Mouse (Mus musculus): Measurements from ENCODE around the gene Dab1. TPM values are rescaled to one million over a fixed set of nuclear protein-coding genes. Genes with fewer than 3 reads are reported as not detected.

Gene Dab1
- total and polyA plus RNA-seq, 3 experiments, result not detected

DNA sequence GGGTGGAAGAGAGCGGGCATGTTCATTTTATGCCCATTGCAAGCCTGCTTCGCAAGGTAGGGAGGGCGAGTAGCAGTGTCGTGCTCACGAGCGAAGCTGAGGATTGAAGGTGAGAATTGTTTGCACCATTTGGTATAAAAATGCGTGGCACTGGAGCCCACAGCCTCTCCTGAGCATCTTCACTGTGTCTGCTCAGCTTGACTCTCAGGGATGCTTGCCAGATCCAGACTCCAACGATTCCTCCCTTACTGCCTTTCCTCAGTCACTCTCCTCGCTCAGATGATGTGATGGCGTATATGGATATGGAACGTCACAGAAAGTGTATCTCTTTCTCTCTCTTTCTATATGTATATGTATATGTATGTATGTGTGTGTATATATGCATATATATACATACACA, 813.0 kb downstream of the Dab1 start:
- H3K36me3 ChIP-seq (ENCODE audit: control insufficient read depth in 1 of 2, insufficient read depth in 2 of 2, low read length in 2 of 2), result no peaks in the 10 kb centered on the region
- H3K27me3 ChIP-seq (ENCODE audit: control insufficient read depth in 1 of 2, insufficient read depth in 2 of 2, low read length in 2 of 2), result no peaks in the 10 kb centered on the region
- no peak for TF ChIP-seq KAT2A (conservative IDR thresholded peaks at IDR 0.05; ENCODE audit: low read depth, low read length)
- TF ChIP-seq SMC3 (IDR thresholded peaks at IDR 0.05; ENCODE audit: low read depth, low read length), result no peak
- no peak for TF ChIP-seq JUND (IDR thresholded peaks at IDR 0.05; ENCODE audit: low read depth, low read length)
- TF ChIP-seq ZNF384 (IDR thresholded peaks at IDR 0.05; ENCODE audit: low read depth, low read length), result no peak
- no peak for TF ChIP-seq RAD21 (IDR thresholded peaks at IDR 0.05; ENCODE audit: low read depth, low read length)
- no peak for TF ChIP-seq MAX (IDR thresholded peaks at IDR 0.05; ENCODE audit: low read length)
- TF ChIP-seq CHD1 (IDR thresholded peaks at IDR 0.05; ENCODE audit: low read depth, low read length), result no peak
- no peak for TF ChIP-seq ZC3H11A (IDR thresholded peaks at IDR 0.05; ENCODE audit: low read depth, low read length)
- TF ChIP-seq USF2 (IDR thresholded peaks at IDR 0.05; ENCODE audit: borderline replicate concordance in 1 of 2, insufficient read depth in 1 of 2, low read depth in 1 of 2, low read length in 2 of 2), result no peak
- TF ChIP-seq E2F4 (IDR thresholded peaks at IDR 0.05; ENCODE audit: borderline replicate concordance, low read depth, low read length), result no peak
- no peak for TF ChIP-seq POLR2AphosphoS2 (IDR thresholded peaks at IDR 0.05; ENCODE audit: low read length)
- no peak for TF ChIP-seq POLR2A (IDR thresholded peaks at IDR 0.05; ENCODE audit: control insufficient read depth in 1 of 2, insufficient read depth in 1 of 2, low read depth in 1 of 2, low read length in 2 of 2, poor library complexity in 1 of 2)
- no peak for TF ChIP-seq MAFK (IDR thresholded peaks at IDR 0.05; ENCODE audit: borderline replicate concordance, low read depth, low read length)
- no peak for TF ChIP-seq HCFC1 (IDR thresholded peaks at IDR 0.05; ENCODE audit: low read depth, low read length)
- TF ChIP-seq MYB (IDR thresholded peaks at IDR 0.05; ENCODE audit: low read depth, low read length), result no peak
- TF ChIP-seq SIN3A (IDR thresholded peaks at IDR 0.05; ENCODE audit: low read length), result no peak
- DNase-seq (ENCODE audit: low read depth, low spot score), result no peak
- no peaks in the 10 kb centered on the region; the same call in 1 of the 2 replicates for H3K79me2 ChIP-seq (ENCODE audit: control insufficient read depth, insufficient read depth, low read length, poor library complexity)
- no peaks in the 10 kb centered on the region for H3K4me1 ChIP-seq (ENCODE audit: control insufficient read depth in 1 of 2, insufficient read depth in 2 of 2, low read length in 2 of 2)
- H3K9me3 ChIP-seq (replicated peaks; ENCODE audit: insufficient read depth, low read length), result no peaks in the 10 kb centered on the region
- no peak overlapping the region for H3K27ac ChIP-seq (ENCODE audit: control insufficient read depth, low read depth, low read length)
- no peak overlapping the region for H3K4me3 ChIP-seq (ENCODE audit: control insufficient read depth in 1 of 2, insufficient read depth in 1 of 2, low read depth in 2 of 2, low read length in 2 of 2)
- H3K9ac ChIP-seq (ENCODE audit: control insufficient read depth, low read depth, low read length, poor library complexity, severe bottlenecking), result no peak overlapping the region

DNA sequence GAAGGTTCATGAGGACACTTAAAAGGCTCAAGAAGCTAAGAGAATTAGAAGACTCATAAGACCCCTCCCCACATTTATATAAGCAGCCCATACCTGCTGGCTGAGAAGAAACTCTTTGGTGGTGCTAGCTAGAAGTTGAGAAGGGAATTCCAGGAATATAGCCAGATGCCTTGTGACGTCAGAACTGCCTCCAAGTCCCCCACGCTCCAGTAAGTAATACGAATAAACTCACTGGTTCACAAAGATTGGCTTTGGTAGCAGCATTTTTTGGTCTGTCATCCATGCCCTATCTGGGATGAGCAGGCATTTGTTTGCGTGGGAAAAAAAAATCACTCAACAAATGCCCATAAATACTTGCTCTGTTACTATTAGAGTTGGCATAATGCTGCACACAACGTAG, 816.6 kb downstream of the Dab1 start:
- Histone ChIP-seq H3K27me3 (ENCODE audit: control insufficient read depth in 1 of 2, insufficient read depth in 2 of 2, low read length in 2 of 2) (no peaks in the 10 kb centered on the region), H3K27ac (ENCODE audit: control insufficient read depth, low read depth, low read length) (no peak overlapping the region), H3K9me3 (replicated peaks; ENCODE audit: insufficient read depth, low read length) (no peaks in the 10 kb centered on the region), H3K36me3 (ENCODE audit: control insufficient read depth in 1 of 2, insufficient read depth in 2 of 2, low read length in 2 of 2) (no peaks in the 10 kb centered on the region), H3K4me1 (ENCODE audit: control insufficient read depth in 1 of 2, insufficient read depth in 2 of 2, low read length in 2 of 2) (no peaks in the 10 kb centered on the region), H3K4me3 (ENCODE audit: control insufficient read depth in 1 of 2, insufficient read depth in 1 of 2, low read depth in 2 of 2, low read length in 2 of 2) (no peak overlapping the region), H3K9ac (ENCODE audit: control insufficient read depth, low read depth, low read length, poor library complexity, severe bottlenecking) (no peak overlapping the region), H3K79me2 (ENCODE audit: control insufficient read depth, insufficient read depth, low read length, poor library complexity) (no peaks in the 10 kb centered on the region; the same call in 1 of the 2 replicates)
- no peak for DNase-seq (ENCODE audit: low read depth, low spot score)
- no peak for TF ChIP-seq JUND (IDR thresholded peaks at IDR 0.05; ENCODE audit: low read depth, low read length)
- TF ChIP-seq HCFC1 (IDR thresholded peaks at IDR 0.05; ENCODE audit: low read depth, low read length), result no peak
- no peak for TF ChIP-seq CTCF (IDR thresholded peaks at IDR 0.05 in 2 of 3, conservative IDR thresholded peaks at IDR 0.05 in 1 of 3; ENCODE audit: control insufficient read depth in 1 of 3, insufficient read depth in 1 of 3, low read depth in 2 of 3, low read length in 3 of 3, poor library complexity in 1 of 3, severe bottlenecking in 1 of 3)
- no peak for TF ChIP-seq GATA1 (IDR thresholded peaks at IDR 0.05; ENCODE audit: low read depth, low read length)

Data from MEL (cell line).